Mouse (Mus musculus) layer of hippocampus, adult 2 months (tissue): Measurements from ENCODE around the gene Eya4. TPM values are rescaled to one million over a fixed set of nuclear protein-coding genes. Genes with fewer than 3 reads are reported as not detected.
A peak's percentile ranks its signal among the peaks of the same experiment; 100 is the strongest.

Experiments used
- DNase-seq, 2 experiments: peaks; one replicate each; pipeline ENCODE4 v3.0.0; 2022; ENCODE audit warnings: low spot score in 2 of 2
- H3K27ac ChIP-seq: fragments of 200-600 bp; 2 replicates; pipeline ENCODE4 v1.8.1; 2022
- H3K4me3 ChIP-seq: fragments of 200-600 bp; 2 replicates; pipeline ENCODE4 v1.8.1; 2022; ENCODE audit warnings: mild to moderate bottlenecking
- CTCF ChIP-seq: fragments of 200-600 bp; conservative IDR thresholded peaks from 2 replicates; pipeline ENCODE4 v1.8.1; 2022; ENCODE audit warnings: antibody characterized with exemption, mild to moderate bottlenecking, moderate library complexity
- total RNA-seq, 2 experiments: library from RNA; stranded (reverse); gene quantifications; 2 replicates each; pipeline ENCODE4 v1.2.3; 2021

Gene Eya4
- total RNA-seq, 2 experiments from 2014 or later, result 5.5 to 6.3 TPM

- Histone ChIP-seq H3K4me3 (no peak overlapping the region), H3K27ac (no peak overlapping the region)
- TF ChIP-seq CTCF, result no peak
- no peak for DNase-seq
These were observed 139.2 kb downstream of the Eya4 start for GRCm38 (mm10) chr10:23211381-23211780.

- DNase-seq, result peak; percentile 23 to 58
- Histone ChIP-seq H3K4me3 (no peak overlapping the region), H3K27ac (no peak overlapping the region)
- TF ChIP-seq CTCF, result no peak
These were observed 146.7 kb downstream of the Eya4 start for GRCm38 (mm10) chr10:23203885-23204284.

- no peak for DNase-seq
- no peak for TF ChIP-seq CTCF
- Histone ChIP-seq H3K4me3 (no peak overlapping the region), H3K27ac (no peak overlapping the region)
These were observed 147.3 kb downstream of the Eya4 start for GRCm38 (mm10) chr10:23203144-23203838.

- no peak for DNase-seq
- TF ChIP-seq CTCF, result no peak
- no peak overlapping the region for H3K27ac ChIP-seq
- H3K4me3 ChIP-seq, result no peak overlapping the region
These were observed 148.0 kb downstream of the Eya4 start for GRCm38 (mm10) chr10:23202591-23202990.

- no peak for DNase-seq
- no peak for TF ChIP-seq CTCF
- Histone ChIP-seq H3K27ac (no peak overlapping the region), H3K4me3 (no peak overlapping the region)
These were observed 152.3 kb downstream of the Eya4 start for GRCm38 (mm10) chr10:23198251-23198650.

- DNase-seq, result no peak
- no peak for TF ChIP-seq CTCF
- Histone ChIP-seq H3K4me3 (no peak overlapping the region), H3K27ac (no peak overlapping the region)
These were observed 154.2 kb downstream of the Eya4 start for GRCm38 (mm10) chr10:23196336-23196735.

GRCm38 (mm10) chr10:23195337-23195736 is 155.2 kb downstream of the Eya4 start:
- Histone ChIP-seq H3K27ac (no peak overlapping the region), H3K4me3 (no peak overlapping the region)
- no peak for DNase-seq
- TF ChIP-seq CTCF, result no peak

GRCm38 (mm10) chr10:23189836-23190235 is 160.8 kb downstream of the Eya4 start:
- Histone ChIP-seq H3K4me3 (no peak overlapping the region), H3K27ac (no peak overlapping the region)
- TF ChIP-seq CTCF, result no peak
- no peak for DNase-seq

- no peak overlapping the region for H3K4me3 ChIP-seq
- no peak for DNase-seq
- no peak overlapping the region for H3K27ac ChIP-seq
- TF ChIP-seq CTCF, result no peak
These were observed 165.2 kb downstream of the Eya4 start for GRCm38 (mm10) chr10:23185391-23185790.

GRCm38 (mm10) chr10:23181572-23182493 is 168.8 kb downstream of the Eya4 start:
- TF ChIP-seq CTCF, result no peak
- H3K27ac ChIP-seq, result no peak overlapping the region
- no peak overlapping the region for H3K4me3 ChIP-seq
- DNase-seq, result no peak

GRCm38 (mm10) chr10:23179285-23179684 is 171.3 kb downstream of the Eya4 start:
- no peak overlapping the region for H3K27ac ChIP-seq
- H3K4me3 ChIP-seq, result no peak overlapping the region
- TF ChIP-seq CTCF, result no peak
- no peak for DNase-seq

- Histone ChIP-seq H3K27ac (no peak overlapping the region), H3K4me3 (no peak overlapping the region)
- TF ChIP-seq CTCF, result no peak
- no peak for DNase-seq
These were observed 173.1 kb downstream of the Eya4 start for GRCm38 (mm10) chr10:23177347-23178046.

GRCm38 (mm10) chr10:23176666-23177346 is 173.8 kb downstream of the Eya4 start:
- Histone ChIP-seq H3K4me3 (no peak overlapping the region), H3K27ac (no peak overlapping the region)
- TF ChIP-seq CTCF, result peak; percentile 52
- no peak for DNase-seq
